26 mouse cellular contexts compared by ENCODE assay signal in the genomic region with DNA sequence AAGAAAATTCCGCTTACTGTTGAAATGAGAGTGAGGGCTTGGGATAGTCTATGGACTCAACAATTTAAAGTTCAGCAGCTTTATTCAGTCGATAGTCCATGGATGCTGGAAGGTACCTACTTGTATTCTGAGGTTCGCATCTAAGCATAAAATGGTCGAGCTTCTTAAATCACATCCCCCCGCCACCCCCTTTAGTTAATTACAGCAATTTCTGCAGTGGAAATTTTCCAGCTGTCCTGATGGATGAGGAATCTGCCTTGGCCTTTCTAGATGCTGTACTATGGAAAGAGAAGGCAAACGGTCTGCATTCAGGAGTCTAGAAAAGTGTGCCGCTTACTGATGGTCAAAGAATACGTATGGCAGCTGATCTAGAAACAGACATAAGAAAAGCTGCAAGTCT.
DNase-seq lines count a peak whose midpoint lies in the region; ATAC-seq and TF ChIP-seq lines count a peak whose summit lies in the region.
"Had no signal": no experiment of that assay in that cellular context is flagged by ENCODE, and none has a peak within 500 bp of the region (broad histone marks: within the 10 kb centered on the region; RNA-seq: fewer than 3 reads in every experiment).

No protein-coding gene starts in this region.

- ATAC-seq in hindbrain, embryonic 13.5 days (ENCODE audit: low FRiP score) = no peak
- no peak for ATAC-seq in hindbrain, embryonic 16.5 days
- no peak for ATAC-seq in midbrain, embryonic 16.5 days
- ATAC-seq in midbrain, embryonic 14.5 days (ENCODE audit: low FRiP score, low TSS enrichment) = no peak
- ATAC-seq: inflammation-experienced regulatory T-cells, adult 6 months; liver, embryonic 12.5 days; liver, postnatal 0 days; Patski had no signal

- H3K9ac ChIP-seq in hindbrain, embryonic 13.5 days = no peak overlapping the region
- no peak overlapping the region for H3K9ac ChIP-seq in hindbrain, embryonic 16.5 days (ENCODE audit: low read depth, low read length)
- no peak overlapping the region for H3K9ac ChIP-seq in midbrain, embryonic 16.5 days (ENCODE audit: low read depth, low read length)
- no peak overlapping the region for H3K9ac ChIP-seq in midbrain, embryonic 14.5 days (replicated peaks; ENCODE audit: low read length)
- H3K9ac ChIP-seq: embryonic facial prominence, embryonic 15.5 days; hindbrain, embryonic 12.5 days; liver, embryonic 12.5 days; liver, postnatal 0 days; neural tube, embryonic 13.5 days had no signal

- H3K4me3 ChIP-seq in hindbrain, embryonic 13.5 days = no peak overlapping the region
- no peak overlapping the region for H3K4me3 ChIP-seq in hindbrain, embryonic 16.5 days (ENCODE audit: low read length)
- no peak overlapping the region for H3K4me3 ChIP-seq in midbrain, embryonic 16.5 days (ENCODE audit: low read depth, low read length)
- H3K4me3 ChIP-seq in midbrain, embryonic 14.5 days (replicated peaks; ENCODE audit: low read depth, low read length) = no peak overlapping the region
- no peak overlapping the region for H3K4me3 ChIP-seq in olfactory bulb, adult 2 months (ENCODE audit: insufficient read depth, low read depth, low read length)
- H3K4me3 ChIP-seq: embryonic facial prominence, embryonic 10.5 days; embryonic facial prominence, embryonic 15.5 days; hindbrain, embryonic 12.5 days; layer of hippocampus, adult 2 months; liver, embryonic 12.5 days; neural tube, embryonic 13.5 days had no signal

- peaks cover 28% of the 10 kb centered on the region for H3K4me1 ChIP-seq in hindbrain, embryonic 13.5 days (replicated peaks)
- H3K4me1 ChIP-seq in hindbrain, embryonic 16.5 days (ENCODE audit: control insufficient read depth, insufficient read depth, low read depth, low read length) = peaks cover 3% of the 10 kb centered on the region
- H3K4me1 ChIP-seq in midbrain, embryonic 16.5 days (ENCODE audit: control insufficient read depth, insufficient read depth, low read length) = peaks cover 13% of the 10 kb centered on the region; the same call in 1 of the 2 replicates
- peaks cover 9% of the 10 kb centered on the region for H3K4me1 ChIP-seq in midbrain, embryonic 14.5 days (ENCODE audit: control insufficient read depth, insufficient read depth, low read length)
- peaks cover 6% of the 10 kb centered on the region for H3K4me1 ChIP-seq in olfactory bulb, adult 2 months (ENCODE audit: control insufficient read depth, insufficient read depth, low read length)

- no peak for TF ChIP-seq POLR2A in olfactory bulb, adult 2 months (IDR thresholded peaks at IDR 0.05; ENCODE audit: insufficient read depth, low read depth, low read length)

- H3K27ac ChIP-seq in hindbrain, embryonic 13.5 days = 0 out of 2 replicates have a peak overlapping the region, but pooled peaks have one; percentile 48
- no peak overlapping the region for H3K27ac ChIP-seq in hindbrain, embryonic 16.5 days (ENCODE audit: low read depth, low read length)
- 0 out of 2 replicates have a peak overlapping the region, but pooled peaks have one; percentile 44 for H3K27ac ChIP-seq in midbrain, embryonic 16.5 days (ENCODE audit: low read length)
- H3K27ac ChIP-seq in midbrain, embryonic 14.5 days (replicated peaks; ENCODE audit: low read depth, low read length) = no peak overlapping the region
- peak overlapping the region; percentile 97 for H3K27ac ChIP-seq in olfactory bulb, adult 2 months (ENCODE audit: insufficient read depth, low read depth, low read length)
- H3K27ac ChIP-seq: embryonic facial prominence, embryonic 10.5 days; embryonic facial prominence, embryonic 15.5 days; hindbrain, embryonic 12.5 days; layer of hippocampus, adult 2 months; liver, embryonic 12.5 days; neural tube, embryonic 13.5 days had no signal

- DNase-seq in heart, adult 11 months = peak; percentile 31
- no peak for DNase-seq in heart, adult 18-20 months
- no peak for DNase-seq in midbrain, embryonic 14.5 days
- DNase-seq in adrenal gland, adult (ENCODE audit: inconsistent age in 2 of 2, low spot score in 1 of 2) = no peak
- DNase-seq: adrenal gland, postnatal 14 days; cerebellum, adult 2 months; cerebellum, postnatal 25 days; gastrocnemius, postnatal 25 days; kidney, adult 11 months; kidney, postnatal 36 days; left cerebral cortex, postnatal 4 days; liver, postnatal 0 days; lung, postnatal 36 days; thymus, postnatal 4 days had no signal

- peaks cover 14% of the 10 kb centered on the region for H3K36me3 ChIP-seq in hindbrain, embryonic 13.5 days
- no peaks in the 10 kb centered on the region for H3K36me3 ChIP-seq in hindbrain, embryonic 16.5 days (ENCODE audit: control insufficient read depth, insufficient read depth, low read length)
- H3K36me3 ChIP-seq in midbrain, embryonic 16.5 days (ENCODE audit: control insufficient read depth, insufficient read depth, low read length) = no peaks in the 10 kb centered on the region; the same call in 1 of the 2 replicates
- H3K36me3 ChIP-seq in midbrain, embryonic 14.5 days (ENCODE audit: control insufficient read depth, insufficient read depth, low read length) = peaks cover 7% of the 10 kb centered on the region; the same call in 1 of the 2 replicates
- H3K36me3 ChIP-seq: liver, embryonic 12.5 days had no signal

- H3K4me2 ChIP-seq in hindbrain, embryonic 13.5 days = no peak overlapping the region
- H3K4me2 ChIP-seq in hindbrain, embryonic 16.5 days (ENCODE audit: low read length) = no peak overlapping the region
- H3K4me2 ChIP-seq in midbrain, embryonic 16.5 days (ENCODE audit: low read length) = no peak overlapping the region
- no peak overlapping the region for H3K4me2 ChIP-seq in midbrain, embryonic 14.5 days (ENCODE audit: low read length)
- H3K4me2 ChIP-seq: embryonic facial prominence, embryonic 15.5 days; hindbrain, embryonic 12.5 days; liver, embryonic 12.5 days; neural tube, embryonic 13.5 days had no signal

- TF ChIP-seq CTCF in olfactory bulb, adult 2 months (IDR thresholded peaks at IDR 0.05; ENCODE audit: insufficient read depth, low read depth, low read length) = no peak

- 81% methylated on average over 8 of the region's 8 CpGs for WGBS in hindbrain, embryonic 13.5 days
- WGBS in hindbrain, embryonic 16.5 days = 81% methylated on average over 8 of the region's 8 CpGs
- 83% methylated on average over 8 of the region's 8 CpGs for WGBS in midbrain, embryonic 16.5 days
- WGBS in midbrain, embryonic 14.5 days = 93% methylated on average over 8 of the region's 8 CpGs
- 33% methylated on average over 8 of the region's 8 CpGs for WGBS in olfactory bulb, adult 2 months

- no peaks in the 10 kb centered on the region for H3K9me3 ChIP-seq in hindbrain, embryonic 13.5 days
- H3K9me3 ChIP-seq in hindbrain, embryonic 16.5 days (ENCODE audit: control insufficient read depth, low read length) = no peaks in the 10 kb centered on the region
- no peaks in the 10 kb centered on the region for H3K9me3 ChIP-seq in midbrain, embryonic 16.5 days (replicated peaks; ENCODE audit: control insufficient read depth, low read length, poor library complexity, severe bottlenecking)
- H3K9me3 ChIP-seq in midbrain, embryonic 14.5 days (ENCODE audit: control insufficient read depth, low read length) = no peaks in the 10 kb centered on the region
- H3K9me3 ChIP-seq: embryonic facial prominence, embryonic 10.5 days; embryonic facial prominence, embryonic 15.5 days; hindbrain, embryonic 12.5 days; liver, embryonic 12.5 days; neural tube, embryonic 13.5 days had no signal

- no peaks in the 10 kb centered on the region for H3K27me3 ChIP-seq in hindbrain, embryonic 13.5 days
- no peaks in the 10 kb centered on the region for H3K27me3 ChIP-seq in hindbrain, embryonic 16.5 days (replicated peaks; ENCODE audit: control insufficient read depth, insufficient read depth, low read length)
- H3K27me3 ChIP-seq in midbrain, embryonic 16.5 days (ENCODE audit: control insufficient read depth, insufficient read depth, low read depth, low read length) = no peaks in the 10 kb centered on the region
- H3K27me3 ChIP-seq in midbrain, embryonic 14.5 days (ENCODE audit: control insufficient read depth, insufficient read depth, low read length) = no peaks in the 10 kb centered on the region
- H3K27me3 ChIP-seq: embryonic facial prominence, embryonic 15.5 days; hindbrain, embryonic 12.5 days; liver, embryonic 12.5 days; neural tube, embryonic 13.5 days; Patski had no signal

Comparison
In these comparisons a context has a peak if more than half of its experiments do, and no peak if none do; other contexts are left out.
1. H3K27ac ChIP-seq: peak in hindbrain, embryonic 13.5 days (single experiment), midbrain, embryonic 16.5 days (single experiment) and olfactory bulb, adult 2 months (single experiment); none in hindbrain, embryonic 16.5 days (single experiment) and midbrain, embryonic 14.5 days (single experiment).